Mouse (Mus musculus): ENCODE data around the gene Cd69.

Gene Cd69

GRCm38 (mm10) chr6:129246992-129247391, 28.2 kb downstream of the Cd69 start:
- DNase-seq (ENCODE audit: low read depth, low spot score) = no peak

GRCm38 (mm10) chr6:129245793-129246192, 29.4 kb downstream of the Cd69 start:
- no peak for DNase-seq (ENCODE audit: low read depth, low spot score)

GRCm38 (mm10) chr6:129241907-129242306, 33.3 kb downstream of the Cd69 start:
- no peak for DNase-seq (ENCODE audit: low read depth, low spot score)

GRCm38 (mm10) chr6:129241471-129241870, 33.8 kb downstream of the Cd69 start:
- DNase-seq (ENCODE audit: low read depth, low spot score) = no peak

- no peak for DNase-seq (ENCODE audit: low read depth, low spot score)
Measured at GRCm38 (mm10) chr6:129239564-129240248, 35.5 kb downstream of the Cd69 start.

GRCm38 (mm10) chr6:129238275-129239038, 36.8 kb downstream of the Cd69 start:
- no peak for DNase-seq (ENCODE audit: low read depth, low spot score)

- peak; percentile 79 for DNase-seq (ENCODE audit: low read depth, low spot score)
Measured at GRCm38 (mm10) chr6:129237350-129238274, 37.6 kb downstream of the Cd69 start.

- DNase-seq (ENCODE audit: low read depth, low spot score) = peak; percentile 63
Measured at GRCm38 (mm10) chr6:129236652-129237342, 38.4 kb downstream of the Cd69 start.

GRCm38 (mm10) chr6:129235855-129236461, 39.3 kb downstream of the Cd69 start:
- no peak for DNase-seq (ENCODE audit: low read depth, low spot score)

- peak; percentile 38 for DNase-seq (ENCODE audit: low read depth, low spot score)
Measured at GRCm38 (mm10) chr6:129234456-129235360, 40.5 kb downstream of the Cd69 start.

GRCm38 (mm10) chr6:129233955-129234369, 41.3 kb downstream of the Cd69 start:
- DNase-seq (ENCODE audit: low read depth, low spot score) = no peak

- no peak for DNase-seq (ENCODE audit: low read depth, low spot score)
Measured at GRCm38 (mm10) chr6:129233366-129233954, 41.8 kb downstream of the Cd69 start.

GRCm38 (mm10) chr6:129232842-129233205, 42.4 kb downstream of the Cd69 start:
- DNase-seq (ENCODE audit: low read depth, low spot score) = peak; percentile 36

- no peak for DNase-seq (ENCODE audit: low read depth, low spot score)
Measured at GRCm38 (mm10) chr6:129232005-129232841, 43.0 kb downstream of the Cd69 start.

GRCm38 (mm10) chr6:129229774-129230578, 45.3 kb downstream of the Cd69 start:
- DNase-seq (ENCODE audit: low read depth, low spot score) = no peak

GRCm38 (mm10) chr6:129228935-129229773, 46.1 kb downstream of the Cd69 start:
- peak; percentile 13 for DNase-seq (ENCODE audit: low read depth, low spot score)

GRCm38 (mm10) chr6:129225078-129225477, 50.2 kb downstream of the Cd69 start:
- no peak for DNase-seq (ENCODE audit: low read depth, low spot score)
